In genomic region chr19:16386514-16386913, GRCm38 (mm10) we compare ENCODE assay signal across 11 mouse cellular contexts. TPM values are rescaled to one million over a fixed set of nuclear protein-coding genes. Genes with fewer than 3 reads are reported as not detected.
A peak's percentile ranks its signal among the peaks of the same experiment; 100 is the strongest.
DNase-seq lines count a peak whose midpoint lies in the region.
"Had no signal": no experiment of that assay in that cellular context is flagged by ENCODE, and none has a peak within 500 bp of the region (broad histone marks: within the 10 kb centered on the region; RNA-seq: fewer than 3 reads in every experiment).

No protein-coding gene starts in this region.

- DNase-seq in adrenal gland, adult 2 months, result peak; percentile 62
- DNase-seq in adrenal gland, adult 8-10 months, result no peak
- DNase-seq in heart, postnatal 14 days, result peak; percentile 10 to 32
- no peak for DNase-seq in heart, postnatal 4 days
- DNase-seq in 3134 (ENCODE audit: extremely low read depth, insufficient read length, low spot score), result peak; percentile 47
- peak; percentile 86 for DNase-seq in brain, adult 2 months (ENCODE audit: low read depth, low spot score)
- DNase-seq in retina, postnatal 1 day, result no peak
- DNase-seq in kidney, postnatal 36 days, result no peak
- DNase-seq: B cell, adult 2 months; kidney, adult 18-20 months; thymus, adult 2 months had no signal

- intact Hi-C loops in heart, postnatal 14 days (cut with DNase I), result no loop called here

RNA-seq across cellular contexts. Expression of gene Gna14, which starts 49.0 kb away (rescaled TPM):
- 10 to 100 TPM; 31.1 to 40.9 TPM for total RNA-seq in adrenal gland, adult 2 months (2021)
- 25.1 and 27.4 TPM in 2 replicates for polyA plus RNA-seq in adrenal gland, adult 2 months (2012; rRNA removed)
- 10 to 100 TPM; 31.3 to 67.6 (median 48.9) TPM for total RNA-seq in adrenal gland, adult 8-10 months (2022)
- under 1 TPM; 0.38 to 0.56 TPM for total RNA-seq in heart, postnatal 14 days (2021)
- total RNA-seq in heart, postnatal 4 days (2021), result 1 to 10 TPM in 1 of 2 experiments, under 1 TPM in 1; 0.59 to 1.2 TPM

Comparison
In these comparisons a context has a peak if more than half of its experiments do, and no peak if none do; other contexts are left out.
1. DNase-seq: peak in adrenal gland, adult 2 months (single experiment), heart, postnatal 14 days (2 of 2), 3134 (single experiment) and brain, adult 2 months (single experiment); none in adrenal gland, adult 8-10 months (single experiment), heart, postnatal 4 days (single experiment), retina, postnatal 1 day (single experiment) and kidney, postnatal 36 days (0 of 2).
2. RNA of gene Gna14, which starts 49.0 kb away (total RNA-seq): 31.3 to 67.6 TPM in adrenal gland, adult 8-10 months and 31.1 to 40.9 TPM in adrenal gland, adult 2 months; 0.59 to 1.2 TPM in heart, postnatal 4 days and 0.38 to 0.56 TPM in heart, postnatal 14 days; every median in the first group is over 10 times any median in the second.